Mouse (Mus musculus) granulocyte monocyte progenitor cell, adult 5-6 weeks (primary cell): ENCODE measurements at regions not wholly inside any gene's neighbourhood (a gene's known extent, or its start where the extent isn't known, plus 50 kb on each side); places are given as distances from the start of the nearest gene placed in this dataset.

ENCODE experiments used
- ATAC-seq: replicated peaks from 2 replicates; pipeline ENCODE4 v1.8.0; 2016; ENCODE audit warnings: mild to moderate bottlenecking, moderate TSS enrichment, inconsistent platforms; ENCODE audit not compliant: poor library complexity, severe bottlenecking

- ATAC-seq = no peak
These were observed 180.2 kb downstream of the Rybp start for GRCm38 (mm10) chr6:100107066-100107465.

DNA sequence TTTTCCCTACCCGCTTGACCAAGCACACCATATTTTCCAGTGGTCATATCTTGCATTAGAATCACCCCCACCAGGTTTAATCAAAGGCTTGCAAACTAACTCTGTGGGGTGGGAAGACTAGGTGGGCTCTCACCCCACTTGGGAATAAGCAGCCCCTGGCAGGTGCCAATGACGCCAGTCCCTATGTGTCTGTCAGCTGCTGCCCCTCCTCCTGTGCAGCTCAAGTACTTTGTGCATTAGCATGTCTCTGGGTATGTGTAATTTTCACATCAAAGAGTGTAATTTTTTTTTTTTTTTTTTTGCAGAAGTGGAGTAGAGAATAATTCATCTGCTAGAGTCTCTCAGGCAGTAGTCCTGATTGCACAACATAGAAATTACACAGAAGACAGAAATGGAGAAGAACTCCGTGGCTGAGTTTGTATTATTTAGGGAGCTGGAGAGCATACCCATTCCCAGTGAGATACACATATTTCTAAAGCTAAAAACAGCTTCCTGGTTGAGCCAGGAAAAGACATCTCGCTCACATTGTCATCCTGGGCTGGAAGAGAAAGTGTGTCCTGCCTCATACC, 186.6 kb downstream of the Rybp start:
- peak; percentile 89 for ATAC-seq

DNA sequence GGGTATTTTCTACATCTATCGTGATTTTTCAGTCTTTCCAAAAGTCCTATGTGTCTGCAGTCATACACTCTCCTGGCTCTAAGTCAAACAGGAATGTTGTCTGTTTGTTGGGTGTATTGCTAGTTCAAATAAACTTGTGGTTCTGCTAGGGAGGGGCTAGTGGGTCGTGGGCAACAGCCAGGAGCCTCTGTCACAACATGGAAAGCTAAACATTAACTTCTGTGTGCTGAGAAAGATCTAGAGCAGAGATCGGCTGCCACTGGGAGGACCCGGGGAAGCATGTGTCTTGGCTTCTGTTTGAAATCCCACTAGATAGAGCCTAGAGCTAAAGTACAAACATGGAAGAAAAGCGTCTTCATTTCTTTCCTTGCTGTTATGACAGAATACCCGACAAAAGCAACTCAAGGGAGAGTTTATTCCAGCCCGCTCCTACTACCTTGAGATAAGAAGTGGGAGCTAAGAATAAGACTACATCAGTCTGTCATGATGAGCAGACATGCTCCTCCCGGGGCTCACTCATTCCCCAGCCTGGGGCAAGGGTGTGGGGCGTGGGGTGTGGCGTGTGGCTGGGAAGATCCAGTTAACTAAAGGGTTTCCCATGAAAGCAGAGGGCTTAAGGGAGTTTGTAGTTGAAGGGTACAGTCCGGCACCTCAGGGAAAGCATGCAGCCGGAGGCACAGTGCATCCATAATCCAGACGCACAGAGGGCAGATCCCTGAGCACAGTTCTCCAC, 190.7 kb downstream of the Rybp start:
- no peak for ATAC-seq

- no peak for ATAC-seq
These were observed 192.6 kb downstream of the Rybp start for GRCm38 (mm10) chr6:100094653-100095217.

DNA sequence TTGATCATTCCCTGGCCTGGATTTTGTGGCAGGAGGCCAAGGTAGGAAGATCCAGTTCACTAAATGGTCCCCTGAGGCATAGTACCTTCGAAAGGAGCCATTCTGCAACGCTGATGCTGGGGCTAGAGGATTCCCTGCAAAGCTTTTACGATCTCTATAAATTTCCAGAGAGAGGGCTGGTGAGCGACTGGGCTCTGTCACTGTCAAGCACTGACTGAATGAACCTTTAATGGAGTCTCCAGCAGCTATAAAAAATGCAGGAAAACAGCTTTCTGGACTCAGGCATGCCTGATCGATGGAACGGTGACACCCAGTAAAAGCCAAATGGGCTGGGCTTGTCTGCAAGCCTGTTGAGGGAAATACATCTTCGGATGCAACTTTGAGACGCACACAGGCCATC, 194.4 kb downstream of the Rybp start:
- no peak for ATAC-seq

DNA sequence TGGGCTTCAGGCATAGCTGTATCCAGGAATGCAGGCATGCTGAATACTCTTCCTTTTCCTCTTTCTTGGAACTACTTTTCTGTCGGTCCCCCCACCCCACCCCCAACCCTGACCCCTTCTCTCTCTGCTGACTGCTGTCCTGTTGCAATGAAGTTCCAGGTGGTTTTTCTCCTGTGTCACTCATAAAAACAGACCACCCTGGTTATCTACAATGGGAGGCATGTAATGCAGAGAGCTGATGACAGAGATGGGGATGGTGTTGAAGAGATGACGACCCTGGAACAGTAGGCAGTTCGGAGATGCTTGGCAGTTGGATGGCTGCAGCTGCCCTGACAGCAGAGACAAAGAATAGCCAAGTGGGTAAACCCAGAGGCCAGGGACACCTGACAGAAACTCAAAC, 195.5 kb downstream of the Rybp start:
- ATAC-seq = no peak

GRCm38 (mm10) chr6:100088576-100088975, 198.7 kb downstream of the Rybp start:
- no peak for ATAC-seq

- no peak for ATAC-seq
These were observed 200.5 kb downstream of the Rybp start for GRCm38 (mm10) chr6:100086807-100087206.

DNA sequence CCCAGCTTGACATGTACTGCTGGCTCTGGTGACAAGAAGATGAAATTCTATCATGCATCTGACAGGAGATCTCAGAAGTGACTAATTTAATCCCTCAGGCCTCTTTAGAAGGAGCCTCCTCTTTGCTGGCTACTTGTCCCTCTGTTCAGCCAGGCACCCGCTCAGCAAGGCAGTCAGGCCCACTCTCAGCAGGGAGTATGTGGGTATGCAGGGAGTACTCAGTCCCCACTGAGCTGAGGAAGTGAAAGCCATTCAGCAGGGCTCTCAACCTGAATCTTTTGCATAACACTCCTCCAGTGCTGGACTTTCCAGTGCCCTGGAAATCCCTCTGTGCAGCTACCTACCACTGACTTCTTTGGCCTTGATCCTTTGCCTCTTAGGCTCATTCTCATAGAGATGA, 201.3 kb downstream of the Rybp start:
- ATAC-seq = peak; percentile 65

DNA sequence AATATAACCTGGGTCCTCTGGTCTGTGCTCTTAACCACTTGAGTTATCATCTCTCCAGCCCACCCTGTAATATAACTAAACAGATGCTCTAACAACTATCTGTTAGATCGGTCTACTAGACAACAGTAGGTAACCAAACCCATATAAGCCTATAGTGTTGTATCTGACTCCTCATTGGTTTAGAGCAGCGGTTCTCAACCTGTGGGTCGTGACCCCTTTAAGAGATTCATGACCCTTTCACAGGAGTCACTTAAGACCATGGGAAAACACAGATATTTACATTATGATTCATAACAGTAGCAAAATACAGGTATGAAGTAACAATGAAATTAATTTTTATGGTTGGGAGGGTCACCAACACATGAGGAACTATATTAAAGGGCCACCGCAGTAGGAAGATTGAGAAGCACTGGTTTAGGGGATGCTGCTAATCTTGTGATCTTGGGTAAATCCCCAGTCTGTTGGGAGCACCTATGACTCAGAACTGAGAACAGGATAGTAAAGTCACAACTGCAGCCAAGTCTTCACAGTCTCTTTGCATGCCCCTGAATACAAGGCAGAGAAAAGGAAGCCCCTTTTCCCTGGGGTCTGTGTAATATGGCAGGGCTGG, 203.3 kb downstream of the Rybp start:
- no peak for ATAC-seq

DNA sequence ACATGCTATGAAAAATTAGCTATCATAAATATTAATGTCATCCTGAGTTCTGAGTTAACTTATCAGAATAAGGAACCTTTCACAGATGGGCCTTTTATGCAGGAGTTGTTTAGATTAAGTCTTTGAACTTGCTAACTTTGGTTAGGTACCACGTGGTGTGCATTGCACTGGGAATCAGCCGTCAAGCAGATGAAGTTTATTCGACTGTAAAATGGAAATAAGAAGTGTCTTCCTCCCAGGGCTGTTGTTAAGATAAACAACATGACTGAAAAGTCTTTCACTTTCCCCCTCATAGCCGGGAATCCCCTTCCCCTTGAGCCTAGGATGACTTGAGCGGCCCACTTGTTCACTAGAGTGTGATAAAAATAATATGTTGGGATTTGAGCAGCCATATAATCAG, 204.2 kb downstream of the Rybp start:
- no peak for ATAC-seq

DNA sequence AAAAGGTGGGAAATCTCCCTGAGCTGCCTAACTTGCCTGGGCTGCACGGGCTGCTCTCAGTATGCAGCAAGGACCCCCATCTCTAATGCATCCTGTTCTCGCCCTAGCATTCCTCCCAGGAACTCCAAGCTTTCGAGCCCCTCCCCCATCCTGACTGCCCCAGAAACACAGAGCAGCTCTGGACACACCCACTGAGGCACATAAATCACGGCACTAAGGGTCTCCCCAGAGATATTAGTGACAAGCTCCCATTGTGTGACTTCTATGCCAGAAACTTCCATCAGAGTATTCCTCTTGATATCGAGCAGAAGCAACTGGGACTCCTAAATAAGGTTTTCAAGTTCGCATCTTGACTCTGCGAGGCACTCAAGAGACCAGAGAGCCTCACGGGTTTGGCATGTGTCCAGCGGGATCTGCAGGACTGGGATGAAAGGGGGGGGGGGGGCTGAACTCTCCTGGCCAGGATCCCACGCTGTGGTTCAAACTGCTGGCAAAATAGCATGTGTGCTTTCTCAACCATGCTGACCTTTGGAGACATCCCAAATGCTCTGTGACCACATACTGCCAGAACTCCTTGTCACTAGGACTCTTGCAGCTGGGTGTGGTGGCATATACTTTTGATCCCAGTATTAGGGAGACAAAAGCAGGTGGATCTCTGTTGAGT, 212.5 kb downstream of the Rybp start:
- no peak for ATAC-seq

- ATAC-seq = no peak
These were observed 214.9 kb downstream of the Rybp start for GRCm38 (mm10) chr6:100072261-100072968.

DNA sequence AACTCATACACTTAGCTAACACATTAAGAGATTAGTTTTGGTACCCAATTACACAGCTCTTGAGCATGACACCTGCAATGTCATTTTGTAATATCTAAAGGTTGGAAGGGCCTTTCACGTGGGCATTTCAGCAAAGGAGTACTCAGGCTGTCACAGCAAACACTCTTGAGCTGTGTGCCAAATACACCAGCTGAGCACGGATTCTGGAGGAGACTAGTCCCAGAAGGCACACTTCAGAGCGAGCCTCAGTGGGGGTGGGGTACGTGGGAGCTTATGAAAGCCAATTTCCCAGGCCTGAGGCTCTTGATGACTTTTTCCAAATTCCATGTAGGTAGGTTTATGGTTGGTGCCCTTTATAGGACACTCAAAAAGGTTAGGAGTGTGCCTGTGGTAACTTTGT, 218.1 kb downstream of the Rybp start:
- no peak for ATAC-seq

GRCm38 (mm10) chr6:100067273-100067672, 220.0 kb downstream of the Rybp start:
- ATAC-seq = no peak

DNA sequence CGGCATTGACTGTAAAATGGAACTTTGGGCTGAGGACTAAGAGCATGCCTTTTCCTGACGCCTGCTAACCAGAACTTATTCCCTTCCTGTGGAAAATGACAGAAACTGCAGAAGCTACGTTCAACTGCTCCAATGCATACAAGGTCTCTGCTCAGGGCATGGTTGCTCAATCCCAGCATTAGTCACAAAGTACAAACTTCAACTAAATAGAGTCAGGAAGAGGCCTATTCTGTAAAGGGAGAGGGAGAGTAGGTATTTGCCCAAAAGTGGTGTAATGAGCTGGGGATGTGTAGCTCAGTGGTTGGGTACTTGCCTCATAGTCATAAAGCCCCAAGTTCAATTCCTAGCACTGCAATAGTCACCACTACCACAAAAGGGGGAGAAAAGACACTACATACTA, 221.7 kb downstream of the Rybp start:
- no peak for ATAC-seq

DNA sequence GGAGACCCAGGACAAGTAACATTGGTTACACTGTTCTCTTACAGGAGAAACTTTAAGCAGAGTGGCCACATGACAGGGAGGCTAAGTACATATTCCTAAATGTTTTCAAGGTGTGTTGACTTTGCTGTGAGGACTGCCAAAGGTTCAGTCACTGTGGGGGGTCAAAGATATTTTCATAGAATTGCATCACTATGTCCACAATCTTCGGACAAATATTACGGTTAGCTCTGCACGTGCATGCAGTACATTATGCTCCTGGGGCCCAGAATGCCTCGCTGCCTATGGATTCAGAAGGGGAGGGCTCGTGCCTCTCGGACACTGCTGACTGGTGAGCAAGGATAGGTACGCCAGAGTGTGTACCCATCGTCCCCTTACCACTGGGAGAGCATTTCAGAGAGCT, 224.3 kb downstream of the Rybp start:
- ATAC-seq = no peak

DNA sequence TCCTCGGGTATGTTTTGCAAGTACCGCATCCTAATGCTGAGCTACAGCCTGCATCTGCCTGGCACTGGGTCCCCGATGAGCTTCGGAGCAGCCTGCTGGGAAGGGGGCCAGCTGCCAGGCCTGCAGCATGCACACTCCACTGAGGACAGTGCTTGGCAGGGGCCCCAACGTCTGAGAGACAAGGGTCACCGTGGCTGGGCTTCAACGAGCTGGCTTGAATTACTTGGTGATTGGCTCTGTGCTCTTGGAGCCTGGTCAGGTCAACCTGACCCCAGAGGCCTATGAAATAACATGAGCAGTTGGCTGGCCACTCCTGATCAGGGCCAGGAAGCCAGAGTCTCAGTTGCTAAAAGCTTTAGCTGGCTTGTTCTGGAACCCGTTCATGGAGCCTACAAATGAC, 227.5 kb downstream of the Rybp start:
- no peak for ATAC-seq

GRCm38 (mm10) chr6:100055980-100056379, 231.3 kb downstream of the Rybp start:
- ATAC-seq = no peak

GRCm38 (mm10) chr6:100052955-100053795, 234.1 kb downstream of the Rybp start:
- ATAC-seq = no peak
